Mouse (Mus musculus): ENCODE measurements at regions not wholly inside any gene's neighbourhood (a gene's known extent, or its start where the extent isn't known, plus 50 kb on each side); places are given as distances from the start of the nearest gene placed in this dataset.

- no peak for DNase-seq
Observed at GRCm38 (mm10) chr5:119304721-119305120, 365.7 kb upstream of the Tbx3 start.

- DNase-seq, result no peak
Observed at GRCm38 (mm10) chr5:119307768-119308167, 362.7 kb upstream of the Tbx3 start.

GRCm38 (mm10) chr5:119310178-119310930 is 360.1 kb upstream of the Tbx3 start:
- no peak for DNase-seq

- DNase-seq, result peak in 1 of 2 experiments; percentile 16
Observed at GRCm38 (mm10) chr5:119312808-119313207, 357.7 kb upstream of the Tbx3 start.

GRCm38 (mm10) chr5:119315149-119315548 is 355.3 kb upstream of the Tbx3 start:
- no peak for DNase-seq

GRCm38 (mm10) chr5:119317617-119318016 is 352.9 kb upstream of the Tbx3 start:
- DNase-seq, result no peak

- DNase-seq, result peak in 1 of 2 experiments; percentile 16
Observed at GRCm38 (mm10) chr5:119321368-119322144, 348.9 kb upstream of the Tbx3 start.

GRCm38 (mm10) chr5:119322411-119322810 is 348.1 kb upstream of the Tbx3 start:
- no peak for DNase-seq

GRCm38 (mm10) chr5:119325681-119326255 is 344.7 kb upstream of the Tbx3 start:
- DNase-seq, result peak in 1 of 2 experiments; percentile 23

- no peak for DNase-seq
Observed at GRCm38 (mm10) chr5:119326895-119327294, 343.6 kb upstream of the Tbx3 start.

GRCm38 (mm10) chr5:119328971-119329370 is 341.5 kb upstream of the Tbx3 start:
- peak in 1 of 2 experiments; percentile 26 for DNase-seq

GRCm38 (mm10) chr5:119329371-119329770 is 341.1 kb upstream of the Tbx3 start:
- peak in 1 of 2 experiments; percentile 12 for DNase-seq

GRCm38 (mm10) chr5:119329860-119330259 is 340.6 kb upstream of the Tbx3 start:
- no peak for DNase-seq

- DNase-seq, result no peak
Observed at GRCm38 (mm10) chr5:119331461-119331860, 339.0 kb upstream of the Tbx3 start.

GRCm38 (mm10) chr5:119332621-119333020 is 337.8 kb upstream of the Tbx3 start:
- DNase-seq, result peak; percentile 48

GRCm38 (mm10) chr5:119335211-119335610 is 335.3 kb upstream of the Tbx3 start:
- DNase-seq, result peak in 1 of 2 experiments; percentile 12

- no peak for DNase-seq
Observed at GRCm38 (mm10) chr5:119335979-119336378, 334.5 kb upstream of the Tbx3 start.

- DNase-seq, result no peak
Observed at GRCm38 (mm10) chr5:119337739-119338138, 332.7 kb upstream of the Tbx3 start.

GRCm38 (mm10) chr5:119338711-119339110 is 331.8 kb upstream of the Tbx3 start:
- no peak for DNase-seq

GRCm38 (mm10) chr5:119348303-119348702 is 322.2 kb upstream of the Tbx3 start:
- no peak for DNase-seq

GRCm38 (mm10) chr5:119349395-119349794 is 321.1 kb upstream of the Tbx3 start:
- no peak for DNase-seq

GRCm38 (mm10) chr5:119350325-119350915 is 320.0 kb upstream of the Tbx3 start:
- DNase-seq, result no peak

- no peak for DNase-seq
Observed at GRCm38 (mm10) chr5:119355471-119355870, 315.0 kb upstream of the Tbx3 start.
